In genomic region chr5:49961478-49962431, GRCm38 (mm10) we compare ENCODE assay signal across 8 mouse cellular contexts.
DNase-seq lines count a peak whose midpoint lies in the region; ATAC-seq and TF ChIP-seq lines count a peak whose summit lies in the region.

No protein-coding gene starts in this region.

- DNase-seq in gastrocnemius, postnatal 14 days = peak; percentile 10
- no peak for DNase-seq in gastrocnemius, adult 18-20 months (ENCODE audit: low spot score)
- peak; percentile 53 for DNase-seq in ES-CJ7 (ENCODE audit: low read depth, low spot score)
- peak; percentile 61 for DNase-seq in cerebellum, adult 9-10 months
- peak; percentile 83 for DNase-seq in forebrain, postnatal 0 days
- DNase-seq in layer of hippocampus, postnatal 25 days (ENCODE audit: extremely low spot score in 1 of 2, low spot score in 1 of 2) = peak; percentile 34 to 78
- peak; percentile 86 for DNase-seq in midbrain, embryonic 14.5 days
- DNase-seq in thymus, postnatal 36 days = peak; percentile 6 to 14

- H3K4me3 ChIP-seq in forebrain, postnatal 0 days (ENCODE audit: low read depth, low read length) = no peak overlapping the region
- H3K4me3 ChIP-seq in midbrain, embryonic 14.5 days (replicated peaks; ENCODE audit: low read depth, low read length) = no peak overlapping the region

- peaks cover 20% of the 10 kb centered on the region for H3K36me3 ChIP-seq in forebrain, postnatal 0 days (ENCODE audit: insufficient read depth)
- peaks cover 48% of the 10 kb centered on the region for H3K36me3 ChIP-seq in midbrain, embryonic 14.5 days (ENCODE audit: control insufficient read depth, insufficient read depth, low read length)

- no peak overlapping the region for H3K9ac ChIP-seq in forebrain, postnatal 0 days
- H3K9ac ChIP-seq in midbrain, embryonic 14.5 days (replicated peaks; ENCODE audit: low read length) = no peak overlapping the region

- H3K27me3 ChIP-seq in forebrain, postnatal 0 days (ENCODE audit: insufficient read depth, low read length) = no peaks in the 10 kb centered on the region
- H3K27me3 ChIP-seq in midbrain, embryonic 14.5 days (ENCODE audit: control insufficient read depth, insufficient read depth, low read length) = no peaks in the 10 kb centered on the region

- H3K27ac ChIP-seq in forebrain, postnatal 0 days (ENCODE audit: low read depth, low read length) = no peak overlapping the region
- no peak overlapping the region for H3K27ac ChIP-seq in midbrain, embryonic 14.5 days (replicated peaks; ENCODE audit: low read depth, low read length)

- WGBS in forebrain, postnatal 0 days = 76% methylated on average over 20 of the region's 20 CpGs
- 86% methylated on average over 20 of the region's 20 CpGs for WGBS in midbrain, embryonic 14.5 days

- H3K4me1 ChIP-seq in forebrain, postnatal 0 days (ENCODE audit: insufficient read depth) = no peaks in the 10 kb centered on the region
- H3K4me1 ChIP-seq in midbrain, embryonic 14.5 days (ENCODE audit: control insufficient read depth, insufficient read depth, low read length) = no peaks in the 10 kb centered on the region

- H3K9me3 ChIP-seq in forebrain, postnatal 0 days (ENCODE audit: low read length) = no peaks in the 10 kb centered on the region
- no peaks in the 10 kb centered on the region for H3K9me3 ChIP-seq in midbrain, embryonic 14.5 days (ENCODE audit: control insufficient read depth, low read length)

- ATAC-seq in forebrain, postnatal 0 days = peak; percentile 89
- ATAC-seq in midbrain, embryonic 14.5 days (ENCODE audit: low FRiP score, low TSS enrichment) = peak; percentile 59

- intact Hi-C loops in gastrocnemius, postnatal 14 days (cut with DNase I; ENCODE audit: low total_unique reads) = loop anchor here (5.0 kb wide), 1 partner anchor 594 kb away; no protein-coding TSS in a partner anchor

- TF ChIP-seq CTCF in forebrain, postnatal 0 days (IDR thresholded peaks at IDR 0.05; ENCODE audit: low read depth) = peak; percentile 88

- H3K4me2 ChIP-seq in forebrain, postnatal 0 days (ENCODE audit: low read depth) = no peak overlapping the region
- H3K4me2 ChIP-seq in midbrain, embryonic 14.5 days (ENCODE audit: low read length) = no peak overlapping the region
